Mouse (Mus musculus) left cerebral cortex, adult 2 months (tissue): ENCODE data around the gene Duxbl1. TPM values are rescaled to one million over a fixed set of nuclear protein-coding genes. Genes with fewer than 3 reads are reported as not detected.

ENCODE experiments used
- total RNA-seq, 2 experiments: library from RNA; stranded (reverse); gene quantifications; 2 replicates each; pipeline ENCODE4 v1.2.3; 2021

Duxbl1 gene
- total RNA-seq, 2 experiments from 2014 or later, result 0.30 TPM; not detected in 1

Other genes with a start within 250 kb of the Duxbl1 start
- 10 to 100 TPM; 47.0 TPM for gene Zcchc24, start 209.5 kb upstream of the Duxbl1 start, total RNA-seq
- gene Anxa11, start 136.4 kb upstream of the Duxbl1 start, total RNA-seq, result 10 to 100 TPM; 40.4 to 50.7 TPM
- not detected for gene Plac9a, start 75.5 kb upstream of the Duxbl1 start, total RNA-seq
- 1 to 10 TPM; 5.8 to 6.6 TPM for gene Tmem254a, start 50.9 kb upstream of the Duxbl1 start, total RNA-seq
- not detected for gene Cphx1, start 40.3 kb upstream of the Duxbl1 start, total RNA-seq
- gene Gm9780, start 64.1 kb downstream of the Duxbl1 start, total RNA-seq, result 1 to 10 TPM; 2.8 to 6.5 TPM
- 10 to 100 TPM; 25.2 to 29.9 TPM for gene Tmem254c, start 88.8 kb downstream of the Duxbl1 start, total RNA-seq
- not detected for gene Cphx2, start 102.9 kb downstream of the Duxbl1 start, total RNA-seq
- not detected for gene Cphx3, start 103.7 kb downstream of the Duxbl1 start, total RNA-seq
- under 1 TPM; 0.59 to 0.72 TPM for gene Duxbl2, start 139.8 kb downstream of the Duxbl1 start, total RNA-seq
- 1 to 10 TPM; 5.5 to 5.6 TPM for gene Plac9b, start 203.9 kb downstream of the Duxbl1 start, total RNA-seq
- 10 to 100 TPM in 1 of 2 experiments, 1 to 10 TPM in 1; 8.4 to 14.1 TPM for gene Tmem254b, start 228.5 kb downstream of the Duxbl1 start, total RNA-seq